Mouse (Mus musculus) urinary bladder, adult 2 months (tissue): ENCODE results near the gene Gm9508. TPM values are rescaled to one million over a fixed set of nuclear protein-coding genes. Genes with fewer than 3 reads are reported as not detected.
"Not testable (repeated sequence)": the region's sequence is repeated elsewhere in the genome, so short reads cannot be mapped to it uniquely, and the experiment has no call there.

Source experiments
- DNase-seq: peaks from one replicate; pipeline ENCODE4 v3.0.0; 2022; ENCODE audit warnings: low spot score
- polyA plus RNA-seq: library from polyadenylated mRNA; depleted of rRNA; stranded (reverse); fragments of >200 nt; gene quantifications from 2 replicates; pipeline ENCODE4 v1.2.3, GENCODE M21; 2012; rRNA removed

Gene Gm9508
- polyA plus RNA-seq, result not detected in 2 replicates

DNA sequence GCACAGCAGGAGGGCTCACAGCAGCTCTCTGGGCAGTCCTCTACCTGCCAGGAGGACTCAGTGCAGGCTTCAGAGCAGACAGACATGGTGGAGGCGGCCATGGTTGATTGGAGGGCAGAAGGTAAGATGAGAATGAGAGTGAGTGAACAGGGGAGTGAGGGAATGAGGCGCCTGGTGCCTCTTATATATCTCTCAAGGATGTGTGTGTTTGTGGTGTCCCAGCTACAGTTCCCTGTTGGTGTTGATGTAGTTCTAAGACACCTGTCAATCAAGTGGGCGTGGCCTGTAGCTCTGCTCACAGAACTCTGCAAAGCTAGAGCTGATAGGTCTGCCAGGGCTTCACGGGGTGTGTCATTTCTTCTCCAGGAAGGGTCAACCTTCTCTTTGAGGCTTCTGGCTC is at the start of gene Gm9508:
Gene Gm9508, minus strand, starts transcription at position 101 of the 400 bp plus-strand sequence.
- no peak for DNase-seq

- DNase-seq, result not testable (repeated sequence)
These were observed 45.1 kb upstream of the Gm9508 start, which contains the start of gene Gm18596 for GRCm38 (mm10) chr10:77741924-77742688. TSS of gene Gm18596 (minus strand) at chr10:77742638.

- DNase-seq, result no peak
These were observed 41.9 kb upstream of the Gm9508 start for GRCm38 (mm10) chr10:77738929-77739328.

DNA sequence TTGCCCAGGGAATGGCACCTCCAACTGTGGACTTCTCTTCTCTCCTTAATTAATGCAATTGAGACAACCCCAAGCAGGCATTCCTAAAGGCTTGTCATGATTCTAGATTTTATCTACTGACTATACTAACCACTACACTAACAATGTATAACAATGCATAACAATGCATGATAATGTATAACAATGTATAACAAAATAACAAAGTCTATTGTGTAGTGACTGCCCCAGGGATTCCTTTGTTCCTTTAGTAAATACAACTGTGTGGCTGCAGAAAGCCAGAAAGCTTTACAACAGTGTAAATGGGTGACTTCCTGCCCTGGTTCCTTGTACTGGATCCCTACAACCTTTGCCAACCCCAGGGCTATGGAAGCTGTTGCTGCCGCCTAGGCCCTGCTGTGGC is 38.9 kb upstream of the Gm9508 start:
- DNase-seq, result no peak

GRCm38 (mm10) chr10:77729241-77729640 is 32.2 kb upstream of the Gm9508 start:
- DNase-seq, result no peak

GRCm38 (mm10) chr10:77728280-77728679 is 31.2 kb upstream of the Gm9508 start:
- no peak for DNase-seq

DNA sequence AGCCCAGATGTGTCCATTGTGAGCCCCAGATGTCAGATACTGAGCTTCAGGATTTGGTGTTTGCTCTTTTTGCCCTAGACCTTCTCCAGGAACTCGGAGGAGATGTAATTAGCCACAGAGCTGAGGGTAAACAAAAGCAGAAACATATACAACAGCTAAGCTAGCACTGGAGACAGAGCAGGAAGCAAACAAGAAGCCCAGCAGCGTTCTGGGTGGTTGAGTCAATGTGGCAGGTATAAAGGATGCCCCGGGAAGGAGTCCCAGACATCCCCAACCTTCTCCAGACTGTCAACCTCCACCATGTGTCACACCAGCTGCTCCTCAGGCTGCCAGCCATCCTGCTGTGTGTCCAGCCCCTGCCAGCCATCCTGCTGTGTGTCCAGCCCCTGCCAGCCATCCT is 29.2 kb upstream of the Gm9508 start, which contains the start of gene Gm10100:
Gene Gm10100, plus strand, starts transcription at position 301 of the 400 bp plus-strand sequence.
- no peak for DNase-seq

DNA sequence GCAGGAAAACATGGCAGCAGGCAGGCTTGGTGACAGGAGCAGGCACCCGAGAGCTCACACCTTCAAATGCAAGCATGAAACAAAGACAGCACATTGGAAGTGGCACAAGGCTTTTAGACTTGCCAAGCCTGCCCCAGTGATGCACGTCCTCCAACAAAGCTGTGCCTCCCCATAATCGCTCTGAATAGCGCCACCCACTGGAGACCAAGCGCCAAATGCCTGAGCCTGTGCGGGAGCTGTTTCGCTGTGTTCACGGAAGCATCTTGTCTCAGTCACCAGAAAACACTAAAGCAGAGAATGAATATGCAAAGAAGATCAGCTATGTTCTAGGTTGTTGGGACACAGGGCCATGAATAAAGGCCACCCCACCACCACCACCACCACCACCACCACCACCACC is 27.8 kb upstream of the Gm9508 start:
- DNase-seq, result no peak

GRCm38 (mm10) chr10:77720299-77720698 is 23.3 kb upstream of the Gm9508 start, which contains the start of gene Krtap12-1:
TSS of gene Krtap12-1 (plus strand) at chr10:77720599.
- not testable (repeated sequence) for DNase-seq

DNA sequence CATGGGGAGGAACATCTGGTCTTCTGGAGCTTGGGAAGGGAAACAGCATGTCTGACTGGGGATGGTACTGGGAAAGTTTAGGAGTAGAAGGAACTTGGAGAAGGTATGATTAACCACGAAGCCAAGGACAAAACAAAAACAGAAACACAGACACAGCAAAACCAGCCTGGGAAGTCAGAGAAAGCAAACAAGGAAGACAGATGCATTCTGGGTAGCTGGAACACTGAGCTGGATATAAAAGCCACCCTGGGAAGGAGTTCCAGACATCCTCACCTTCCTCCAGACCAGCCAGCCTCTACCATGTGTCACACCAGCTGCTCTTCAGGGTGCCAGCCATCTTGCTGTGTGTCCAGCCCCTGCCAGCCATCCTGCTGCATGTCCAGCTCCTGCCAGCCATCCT is 18.5 kb upstream of the Gm9508 start, which contains the start of gene Gm10142:
Gene Gm10142, plus strand, starts transcription at position 301 of the 400 bp plus-strand sequence.
- DNase-seq, result no peak

GRCm38 (mm10) chr10:77713734-77714133 is 16.7 kb upstream of the Gm9508 start:
- no peak for DNase-seq

DNA sequence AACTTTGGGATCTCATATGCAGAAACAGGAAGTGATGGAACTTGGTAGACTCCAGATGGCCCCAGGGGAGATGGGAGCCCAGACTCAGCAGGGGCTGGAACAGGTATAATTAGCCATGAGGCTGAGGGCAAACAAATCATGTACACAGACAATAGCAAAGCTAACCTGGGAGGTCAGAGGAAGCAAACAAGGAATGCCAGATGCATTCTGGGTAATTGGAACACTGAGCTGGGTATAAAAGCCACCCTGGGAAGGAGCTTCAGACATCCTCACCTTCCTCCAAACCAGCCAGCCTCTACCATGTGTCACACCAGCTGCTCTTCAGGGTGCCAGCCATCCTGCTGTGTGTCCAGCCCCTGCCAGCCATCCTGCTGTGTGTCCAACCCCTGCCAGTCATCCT is 14.1 kb upstream of the Gm9508 start, which contains the start of gene Gm10024:
Gene Gm10024, plus strand, starts transcription at position 301 of the 400 bp plus-strand sequence.
- not testable (repeated sequence) for DNase-seq

GRCm38 (mm10) chr10:77709831-77710230 is 12.8 kb upstream of the Gm9508 start:
- no peak for DNase-seq

- no peak for DNase-seq
These were observed 9.3 kb upstream of the Gm9508 start, which contains the start of gene Gm10272 for GRCm38 (mm10) chr10:77706326-77706725. TSS of gene Gm10272 (plus strand) at chr10:77706626.

DNA sequence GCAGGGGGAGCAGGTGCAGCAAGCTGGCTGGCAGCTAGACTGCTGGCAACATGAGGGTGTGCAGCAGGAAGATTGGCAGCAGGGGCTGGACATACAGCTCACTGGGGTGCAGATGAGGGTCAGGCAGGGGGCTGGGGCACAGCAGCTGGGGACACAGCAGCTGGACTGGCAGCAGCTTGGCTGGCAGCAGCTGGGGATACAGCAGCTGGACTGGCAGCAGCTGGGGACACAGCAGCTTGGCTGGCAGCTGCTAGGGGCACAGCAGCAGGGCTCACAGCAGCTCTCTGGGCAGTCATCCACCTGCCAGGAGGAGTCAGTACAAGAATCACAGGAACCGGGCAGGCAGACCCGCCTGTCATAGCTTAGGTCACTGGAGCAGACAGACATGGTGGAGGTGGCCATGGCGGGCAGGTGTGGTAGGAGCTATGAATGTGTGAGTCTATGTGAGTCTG is 6.7 kb downstream of the Gm9508 start, which contains the start of gene Gm19402:
Gene Gm19402, minus strand, starts transcription at position 402 of the 452 bp plus-strand sequence.
- DNase-seq, result not testable (repeated sequence)

DNA sequence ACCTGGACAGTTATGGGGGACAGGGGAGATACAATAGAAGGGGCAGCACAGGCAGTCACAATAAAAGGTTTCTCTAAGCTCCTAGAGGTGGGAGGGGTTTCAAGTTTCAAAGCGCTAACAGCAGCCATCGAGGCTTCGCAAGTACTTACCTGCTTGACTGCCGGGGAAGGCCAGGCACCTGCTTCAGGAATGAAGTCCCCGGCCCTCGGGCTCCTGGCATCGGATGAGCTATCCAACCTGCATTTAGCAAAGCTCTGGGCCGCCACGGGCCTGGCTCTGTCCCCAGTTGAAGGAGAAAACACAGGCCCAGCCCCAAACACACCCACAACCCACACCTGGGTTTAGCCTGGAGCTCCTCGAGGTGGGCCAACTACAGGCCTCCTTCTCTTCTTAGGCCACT is 10.0 kb downstream of the Gm9508 start:
- no peak for DNase-seq

DNA sequence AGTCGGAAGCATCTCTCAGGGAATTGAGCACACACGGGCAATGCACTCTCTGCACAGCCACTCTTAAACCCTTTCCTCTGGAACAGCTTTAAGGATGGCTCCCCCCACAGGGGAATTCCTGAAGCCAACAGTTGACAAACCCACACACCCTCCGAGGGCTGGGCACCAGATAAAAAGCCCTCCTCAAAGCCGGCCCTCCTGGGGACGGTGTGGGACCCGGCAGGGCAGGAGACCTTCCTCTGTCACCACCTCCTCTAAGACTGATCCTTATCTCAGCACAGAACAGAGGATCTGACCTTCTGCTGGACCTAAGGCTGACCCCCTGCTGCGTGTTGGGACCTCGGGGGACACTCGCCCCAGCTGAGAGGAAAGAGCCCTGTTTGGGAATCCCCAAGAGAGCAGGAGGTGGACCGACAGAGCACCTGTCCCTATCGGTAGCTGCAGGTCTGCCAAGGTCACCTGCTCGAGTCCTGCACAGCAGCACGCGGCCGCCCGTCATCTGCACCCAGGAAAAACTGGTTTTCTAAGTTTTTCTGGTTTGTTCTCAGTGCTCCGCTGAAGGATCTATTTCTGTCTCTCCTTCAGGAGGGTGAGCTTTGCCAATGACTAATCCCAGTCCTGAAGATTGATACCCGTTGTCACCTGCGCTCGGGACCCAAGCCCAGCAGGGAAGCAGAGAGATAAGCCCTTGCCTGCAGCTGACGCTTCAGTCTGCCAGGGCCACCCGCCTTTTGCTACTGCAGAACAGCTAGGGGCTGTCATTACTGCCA is 11.0 kb downstream of the Gm9508 start, which contains the start of gene Tspear:
Gene Tspear, plus strand, starts transcription at position 675 of the 770 bp plus-strand sequence.
- peak; percentile 42 for DNase-seq

DNA sequence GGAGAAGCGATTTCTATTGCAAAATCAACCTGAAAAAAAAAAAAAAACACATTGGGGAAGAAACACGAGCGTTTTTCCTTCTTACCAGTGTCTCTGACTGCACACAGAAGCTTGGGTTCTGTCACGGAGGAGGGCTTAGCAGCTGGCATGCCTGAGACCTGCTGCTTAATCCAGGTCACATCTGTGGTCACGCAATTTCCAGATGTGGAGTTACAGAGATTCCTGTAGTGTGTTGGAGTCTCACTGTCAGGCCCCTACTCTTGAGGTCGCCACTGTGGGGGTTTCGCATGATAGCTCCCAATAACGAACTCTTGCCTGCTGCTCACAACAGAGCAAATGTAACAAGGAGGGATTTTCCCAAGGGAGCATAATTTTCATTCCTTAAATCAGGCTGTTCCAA is 12.9 kb downstream of the Gm9508 start:
- DNase-seq, result no peak

- no peak for DNase-seq
These were observed 14.0 kb downstream of the Gm9508 start for GRCm38 (mm10) chr10:77682994-77683393.

DNA sequence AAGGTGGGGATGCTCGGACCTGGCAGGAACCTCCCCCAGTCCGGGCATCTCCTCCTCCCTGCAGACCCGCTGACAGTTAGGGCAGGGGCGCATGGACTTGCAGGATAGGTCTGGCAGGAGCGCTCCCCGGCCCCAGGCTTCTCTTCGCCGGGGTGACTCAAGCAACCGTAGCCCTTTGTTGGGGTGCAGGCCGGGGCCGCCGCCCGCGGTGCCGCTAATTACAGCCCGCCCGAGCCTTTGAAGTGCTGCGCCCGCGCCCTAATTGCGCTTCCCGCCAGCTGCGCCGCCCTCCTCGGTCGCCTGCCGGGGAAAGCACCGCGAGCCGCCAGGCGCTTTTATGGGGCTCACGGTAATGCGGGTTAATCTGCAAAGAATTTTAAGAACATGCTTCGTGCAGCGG is 19.5 kb downstream of the Gm9508 start:
- DNase-seq, result no peak

DNA sequence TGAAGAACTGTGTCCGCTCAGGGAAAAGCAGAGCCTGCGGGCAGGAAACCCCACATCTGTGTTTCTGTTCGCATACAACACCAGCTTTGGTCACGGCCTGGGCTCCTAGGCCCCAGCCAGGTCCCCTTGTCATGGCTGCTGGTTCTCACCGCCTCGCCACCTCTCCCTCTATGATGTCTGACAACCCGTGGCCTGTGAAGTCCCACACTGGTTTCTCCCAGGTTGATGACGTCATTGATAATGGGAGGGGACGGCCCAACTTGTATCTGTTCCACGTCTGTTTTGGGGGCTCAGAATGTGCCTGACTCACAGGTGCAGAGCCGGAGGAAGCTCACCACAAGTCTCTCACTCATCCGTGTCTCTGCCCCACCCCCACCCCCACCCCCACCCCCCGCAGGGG is 23.3 kb downstream of the Gm9508 start:
- DNase-seq, result no peak

DNA sequence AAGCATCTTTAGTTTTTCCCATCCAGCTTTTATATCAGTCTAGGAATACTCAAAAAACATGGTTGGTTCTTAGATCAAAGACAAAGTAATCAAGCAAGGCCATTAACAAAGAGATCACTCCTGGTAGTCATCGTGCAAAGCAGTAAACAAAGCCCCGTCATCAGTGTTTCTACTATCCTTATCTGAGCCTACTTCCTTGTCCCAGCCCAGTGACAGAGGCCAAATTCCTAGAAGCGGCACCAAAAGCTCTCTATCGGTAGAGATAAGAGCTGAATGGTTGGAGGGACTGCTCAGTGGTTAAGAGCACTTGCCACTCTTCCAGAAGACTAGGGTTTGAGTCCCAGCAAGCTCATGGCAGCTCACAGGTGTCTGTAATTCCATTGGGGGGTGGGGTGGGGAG is 25.5 kb downstream of the Gm9508 start:
- DNase-seq, result no peak
